ENCODE assay signal across 9 mouse cellular contexts in genomic region chr14:120476186-120476697, GRCm38 (mm10). TPM values are rescaled to one million over a fixed set of nuclear protein-coding genes. Genes with fewer than 3 reads are reported as not detected.
DNase-seq lines count a peak whose midpoint lies in the region; ATAC-seq and TF ChIP-seq lines count a peak whose summit lies in the region.
"Had no signal": no experiment of that assay in that cellular context is flagged by ENCODE, and none has a peak within 500 bp of the region (broad histone marks: within the 10 kb centered on the region; RNA-seq: fewer than 3 reads in every experiment).

No protein-coding gene starts in this region.

- H3K27ac ChIP-seq in lung, embryonic 15.5 days = no peak overlapping the region
- no peak overlapping the region for H3K27ac ChIP-seq in limb, embryonic 12.5 days
- H3K27ac ChIP-seq in olfactory bulb, adult 2 months (ENCODE audit: insufficient read depth, low read depth, low read length) = peak overlapping the region; percentile 44; the same call in 1 of the 2 replicates

- no peak for ATAC-seq in lung, embryonic 15.5 days (ENCODE audit: borderline replicate concordance, extremely low read depth, low FRiP score, low TSS enrichment)
- no peak for ATAC-seq in limb, embryonic 12.5 days (ENCODE audit: insufficient number of reproducible peaks, insufficient read depth, low FRiP score, low TSS enrichment, low read depth)

- no peak for TF ChIP-seq POLR2A in lung, adult 2 months (IDR thresholded peaks at IDR 0.05; ENCODE audit: borderline replicate concordance, extremely low read depth, low read depth, low read length)
- TF ChIP-seq POLR2A in olfactory bulb, adult 2 months (IDR thresholded peaks at IDR 0.05; ENCODE audit: insufficient read depth, low read depth, low read length) = no peak

- no peaks in the 10 kb centered on the region for H3K36me3 ChIP-seq in lung, embryonic 15.5 days
- no peaks in the 10 kb centered on the region for H3K36me3 ChIP-seq in limb, embryonic 12.5 days

- TF ChIP-seq CTCF in lung, adult 2 months (IDR thresholded peaks at IDR 0.05; ENCODE audit: insufficient read depth, low read length) = no peak
- TF ChIP-seq CTCF in olfactory bulb, adult 2 months (IDR thresholded peaks at IDR 0.05; ENCODE audit: insufficient read depth, low read depth, low read length) = no peak

- H3K27me3 ChIP-seq in lung, embryonic 15.5 days = no peaks in the 10 kb centered on the region
- no peaks in the 10 kb centered on the region for H3K27me3 ChIP-seq in limb, embryonic 12.5 days

- WGBS in lung, embryonic 15.5 days = 55% methylated on average over 7 of the region's 7 CpGs
- 52% methylated on average over 7 of the region's 7 CpGs for WGBS in lung, adult 2 months
- 69% methylated on average over 7 of the region's 7 CpGs for WGBS in limb, embryonic 12.5 days
- WGBS in olfactory bulb, adult 2 months = 51% methylated on average over 7 of the region's 7 CpGs

- H3K9me3 ChIP-seq in lung, embryonic 15.5 days = no peaks in the 10 kb centered on the region
- no peaks in the 10 kb centered on the region for H3K9me3 ChIP-seq in limb, embryonic 12.5 days

- peak overlapping the region; percentile 61 for H3K4me2 ChIP-seq in lung, embryonic 15.5 days
- peak overlapping the region; percentile 77 for H3K4me2 ChIP-seq in limb, embryonic 12.5 days

- H3K9ac ChIP-seq in lung, embryonic 15.5 days = no peak overlapping the region
- no peak overlapping the region for H3K9ac ChIP-seq in limb, embryonic 12.5 days (replicated peaks)

- peak; percentile 63 for DNase-seq in cerebellum, adult 9-10 months
- DNase-seq in cerebellum, adult 18-20 months = no peak
- DNase-seq in lung, adult 2 months = no peak
- DNase-seq in right cerebral cortex, postnatal 25 days = no peak
- DNase-seq in cerebellum, postnatal 36 days = no peak
- DNase-seq: cerebellum, postnatal 25 days had no signal

- H3K4me3 ChIP-seq in lung, embryonic 15.5 days = peak overlapping the region; percentile 93; the same call in 1 of the 2 replicates
- H3K4me3 ChIP-seq in lung, adult 2 months (replicated peaks; ENCODE audit: extremely low read depth, low read depth, low read length) = no peak overlapping the region
- peak overlapping the region; percentile 71 for H3K4me3 ChIP-seq in limb, embryonic 12.5 days (replicated peaks)
- H3K4me3 ChIP-seq in olfactory bulb, adult 2 months (ENCODE audit: insufficient read depth, low read depth, low read length) = no peak overlapping the region

- H3K4me1 ChIP-seq in lung, embryonic 15.5 days = peaks cover 8% of the 10 kb centered on the region
- peaks cover 3% of the 10 kb centered on the region for H3K4me1 ChIP-seq in lung, adult 2 months (ENCODE audit: control insufficient read depth, insufficient read depth, low read length)
- H3K4me1 ChIP-seq in limb, embryonic 12.5 days (replicated peaks) = peaks cover 11% of the 10 kb centered on the region
- H3K4me1 ChIP-seq in olfactory bulb, adult 2 months (ENCODE audit: control insufficient read depth, insufficient read depth, low read length) = no peaks in the 10 kb centered on the region

RNA-seq across cellular contexts. Expression of gene Rap2a, which starts 2.0 kb away (rescaled TPM):
- polyA plus RNA-seq in lung, embryonic 15.5 days (2015; fragmentation: Nextera tagmentation; extraction: Ambion mirVana) = 41.2 and 43.2 TPM in 2 replicates
- polyA plus RNA-seq in lung, adult 2 months (2012; rRNA removed) = 39.5 and 57.3 TPM in 2 replicates
- 14.5 and 15.6 TPM in 2 replicates for polyA plus RNA-seq in limb, embryonic 12.5 days (2016; fragmentation: Nextera tagmentation; extraction: Ambion mirVana)
- not detected in 2 replicates for polyA plus RNA-seq in olfactory bulb, adult 2 months (2012; ENCODE audit: insufficient read depth, insufficient read length, low replicate concordance, missing spikeins)

Comparison
In these comparisons a context has a peak if more than half of its experiments do, and no peak if none do; other contexts are left out.
1. H3K4me3 ChIP-seq: peak in lung, embryonic 15.5 days (single experiment) and limb, embryonic 12.5 days (single experiment); none in lung, adult 2 months (single experiment) and olfactory bulb, adult 2 months (single experiment).